Mouse (Mus musculus): Measurements from ENCODE around the gene Rnf40. TPM values are rescaled to one million over a fixed set of nuclear protein-coding genes. Genes with fewer than 3 reads are reported as not detected.

Gene Rnf40
- polyA plus RNA-seq, 3 experiments from 2014 or later: 24.0 to 30.6 (median 29.7) TPM

DNA sequence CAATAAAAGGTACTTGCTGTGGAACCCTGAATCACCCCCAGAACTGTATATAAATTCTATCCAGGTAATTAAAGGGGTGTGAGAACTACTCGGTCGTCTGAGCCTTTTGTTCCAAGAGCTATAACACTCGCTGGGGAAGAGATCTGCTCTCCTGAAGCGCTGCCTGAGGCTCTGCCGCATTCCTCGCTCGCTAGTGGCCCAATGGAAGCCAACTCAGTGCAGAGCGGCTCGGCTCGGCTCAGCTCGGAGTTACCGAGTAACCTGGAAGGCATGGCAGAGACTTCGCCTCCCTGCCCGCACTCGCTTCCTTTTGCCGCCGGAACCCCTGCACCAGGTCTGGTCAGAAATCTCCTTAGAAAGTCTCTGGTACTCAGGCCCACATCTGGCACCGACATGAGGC, 63.5 kb downstream of the Rnf40 start:
- no peak for ATAC-seq

- no peak for ATAC-seq
These were observed 65.8 kb downstream of the Rnf40 start for GRCm38 (mm10) chr7:127654318-127654717.

Other genes starting within 250 kb of the Rnf40 start
- under 1 TPM in 1 of 3 experiments, not detected in 2; 0.28 TPM for gene Zfp768, start 243.2 kb upstream of the Rnf40 start, polyA plus RNA-seq (2017; shearing (Covaris generic))
- gene Zfp747, start 212.7 kb upstream of the Rnf40 start, polyA plus RNA-seq (2017; shearing (Covaris generic)): 10 to 100 TPM in 2 of 3 experiments, 1 to 10 TPM in 1; 9.9 to 11.0 (median 10.6) TPM
- gene 9130019O22Rik, start 201.6 kb upstream of the Rnf40 start, polyA plus RNA-seq (2017; shearing (Covaris generic)): 1 to 10 TPM; 4.8 to 8.8 (median 6.5) TPM
- 1 to 10 TPM; 4.0 to 7.8 (median 5.4) TPM for gene E430018J23Rik, start 195.1 kb upstream of the Rnf40 start, polyA plus RNA-seq (2017; shearing (Covaris generic))
- 1 to 10 TPM; 3.6 to 7.5 (median 6.1) TPM for gene Zfp764, start 181.9 kb upstream of the Rnf40 start, polyA plus RNA-seq (2017; shearing (Covaris generic))
- gene Zfp688, start 166.7 kb upstream of the Rnf40 start, polyA plus RNA-seq (2017; shearing (Covaris generic)): 10 to 100 TPM; 15.5 to 20.4 (median 16.4) TPM
- 1 to 10 TPM; 4.3 to 5.0 (median 4.7) TPM for gene Zfp689, start 139.6 kb upstream of the Rnf40 start, polyA plus RNA-seq (2017; shearing (Covaris generic))
- gene Prr14, start 129.2 kb upstream of the Rnf40 start, polyA plus RNA-seq (2017; shearing (Covaris generic)): 100 to 1,000 TPM; 151 to 194 (median 184) TPM
- gene Fbrs, start 109.6 kb upstream of the Rnf40 start, polyA plus RNA-seq (2017; shearing (Covaris generic)): 10 to 100 TPM; 17.7 to 30.0 (median 19.5) TPM
- gene Srcap, start 76.8 kb upstream of the Rnf40 start, polyA plus RNA-seq (2017; shearing (Covaris generic)): 10 to 100 TPM in 1 of 3 experiments, 1 to 10 TPM in 2; 6.2 to 19.0 (median 9.0) TPM
- gene Gm42715, start 69.2 kb upstream of the Rnf40 start, polyA plus RNA-seq (2017; shearing (Covaris generic)): 10 to 100 TPM; 22.6 to 29.7 (median 25.3) TPM
- gene Tmem265, start 27.4 kb upstream of the Rnf40 start, polyA plus RNA-seq (2017; shearing (Covaris generic)): 10 to 100 TPM; 30.0 to 46.0 (median 34.3) TPM
- 100 to 1,000 TPM in 1 of 3 experiments, 10 to 100 TPM in 2; 75.0 to 116 (median 93.2) TPM for gene Phkg2, start 15.4 kb upstream of the Rnf40 start, polyA plus RNA-seq (2017; shearing (Covaris generic))
- gene Ccdc189, start 172 bp upstream of the Rnf40 start, polyA plus RNA-seq (2017; shearing (Covaris generic)): 1 to 10 TPM in 1 of 3 experiments, under 1 TPM in 2; 0.21 to 1.3 (median 0.72) TPM
- gene Zfp629, start 27.0 kb downstream of the Rnf40 start, polyA plus RNA-seq (2017; shearing (Covaris generic)): under 1 TPM in 2 of 3 experiments, not detected in 1; 0.74 to 0.92 TPM
- gene Bcl7c, start 120.2 kb downstream of the Rnf40 start, polyA plus RNA-seq (2017; shearing (Covaris generic)): 10 to 100 TPM in 1 of 3 experiments, 1 to 10 TPM in 2; 3.2 to 10.9 (median 4.9) TPM
- gene Ctf1, start 124.0 kb downstream of the Rnf40 start, polyA plus RNA-seq (2017; shearing (Covaris generic)): not detected
- gene Ctf2, start 143.4 kb downstream of the Rnf40 start, polyA plus RNA-seq (2017; shearing (Covaris generic)): not detected
- under 1 TPM; 0.31 to 0.87 (median 0.84) TPM for gene Fbxl19, start 155.8 kb downstream of the Rnf40 start, polyA plus RNA-seq (2017; shearing (Covaris generic))
- gene Orai3, start 181.0 kb downstream of the Rnf40 start, polyA plus RNA-seq (2017; shearing (Covaris generic)): 10 to 100 TPM; 11.3 to 14.3 (median 14.2) TPM
- gene Setd1a, start 187.9 kb downstream of the Rnf40 start, polyA plus RNA-seq (2017; shearing (Covaris generic)): 1 to 10 TPM; 3.9 to 7.9 (median 6.8) TPM
- gene Gm49388, start 196.8 kb downstream of the Rnf40 start, polyA plus RNA-seq (2017; shearing (Covaris generic)): not detected
- 1 to 10 TPM; 3.6 to 5.5 (median 5.2) TPM for gene Hsd3b7, start 211.8 kb downstream of the Rnf40 start, polyA plus RNA-seq (2017; shearing (Covaris generic))
- 10 to 100 TPM; 38.1 to 69.3 (median 57.4) TPM for gene Stx4a, start 235.5 kb downstream of the Rnf40 start, polyA plus RNA-seq (2017; shearing (Covaris generic))
- gene Stx1b, start 235.8 kb downstream of the Rnf40 start, polyA plus RNA-seq (2017; shearing (Covaris generic)): under 1 TPM in 1 of 3 experiments, not detected in 2; 0.09 TPM

All from inflammation-experienced regulatory T-cells, adult 6 months (primary cell).